Mouse (Mus musculus) right cerebral cortex, adult 2 months (tissue): Measurements from ENCODE around the gene Gm7971.
"Not testable (repeated sequence)": the region's sequence is repeated elsewhere in the genome, so short reads cannot be mapped to it uniquely, and the experiment has no call there.

Source experiments
- DNase-seq, 2 experiments: peaks; one replicate each; pipeline ENCODE4 v3.0.0; 2021 to 2022; ENCODE audit warnings: low spot score in 2 of 2

The Gm7971 gene

GRCm38 (mm10) chr5:95594775-95595174 lies at the start of gene Gm7971:
Gene Gm7971, minus strand, starts transcription at chr5:95594875.
- DNase-seq, result not testable (repeated sequence)
